Mouse (Mus musculus): ENCODE measurements around the gene Tmem206. TPM values are rescaled to one million over a fixed set of nuclear protein-coding genes. Genes with fewer than 3 reads are reported as not detected.
A peak's percentile ranks its signal among the peaks of the same experiment; 100 is the strongest.

The Tmem206 gene
- polyA plus RNA-seq, 1 experiment from 2014 or later, result 6.7 TPM

DNA sequence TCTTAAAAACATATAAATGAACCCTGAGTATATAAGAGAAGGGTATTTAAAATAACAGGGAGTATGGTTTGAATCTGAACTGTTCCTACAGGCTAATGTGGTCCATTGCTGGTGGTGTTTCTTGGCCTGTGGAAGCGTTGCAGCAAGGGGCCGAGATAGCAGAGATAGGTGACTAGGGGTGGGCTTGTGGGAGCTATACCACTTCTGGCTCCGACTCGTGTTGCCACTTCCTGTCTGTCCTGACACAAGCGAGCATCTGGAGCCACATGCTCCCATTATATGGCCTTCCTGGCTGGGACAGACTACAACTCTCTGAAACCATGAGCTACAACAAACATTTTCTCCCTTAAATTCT lies 49.9 kb downstream of the Tmem206 start:
- no peak for TF ChIP-seq CTCF (IDR thresholded peaks at IDR 0.05; ENCODE audit: low read depth)
- Histone ChIP-seq H3K9me3 (ENCODE audit: control insufficient read depth, low read length) (no peaks in the 10 kb centered on the region), H3K27me3 (ENCODE audit: control insufficient read depth, insufficient read depth, low read length) (no peaks in the 10 kb centered on the region), H3K27ac (replicated peaks) (no peak overlapping the region), H3K9ac (ENCODE audit: low read length) (no peak overlapping the region), H3K4me2 (replicated peaks; ENCODE audit: low read depth) (no peak overlapping the region), H3K4me1 (replicated peaks; ENCODE audit: control insufficient read depth, insufficient read depth) (no peaks in the 10 kb centered on the region), H3K4me3 (ENCODE audit: low read depth, low read length) (no peak overlapping the region), H3K36me3 (ENCODE audit: control insufficient read depth, insufficient read depth, low read length) (peaks cover 5% of the 10 kb centered on the region)
- ATAC-seq (ENCODE audit: low FRiP score, low TSS enrichment), result no peak
- no peak for DNase-seq (ENCODE audit: low spot score)
- 86% methylated on average over 5 of the region's 5 CpGs for WGBS

DNA sequence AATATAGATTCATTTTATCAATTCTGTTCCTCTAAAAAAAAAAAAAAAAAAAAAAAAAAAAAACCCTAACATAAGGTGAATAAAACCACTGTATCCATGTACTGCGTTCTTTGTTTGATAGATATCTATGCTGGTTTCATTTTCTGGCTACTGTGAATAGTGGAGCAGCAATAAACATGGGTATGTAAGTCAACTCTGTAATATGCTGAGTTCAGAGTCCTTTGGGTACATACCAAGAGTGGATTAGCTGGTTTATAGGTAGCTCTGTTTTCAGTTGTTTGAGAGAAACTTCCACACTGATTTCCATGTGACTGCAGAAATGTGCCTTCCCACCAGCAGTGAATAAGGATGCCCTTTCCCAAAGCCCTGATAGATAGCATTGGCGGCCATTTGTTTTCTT lies 52.4 kb downstream of the Tmem206 start:
- no peak overlapping the region for H3K9ac ChIP-seq (ENCODE audit: low read length)
- DNase-seq (ENCODE audit: low spot score) (no peak), ATAC-seq (ENCODE audit: low FRiP score, low TSS enrichment) (no peak)
- no peaks in the 10 kb centered on the region for H3K27me3 ChIP-seq (ENCODE audit: control insufficient read depth, insufficient read depth, low read length)
- H3K4me2 ChIP-seq (replicated peaks; ENCODE audit: low read depth), result no peak overlapping the region
- 93% methylated on average over 2 of the region's 2 CpGs for WGBS
- no peak overlapping the region for H3K27ac ChIP-seq (replicated peaks)
- no peaks in the 10 kb centered on the region for H3K9me3 ChIP-seq (ENCODE audit: control insufficient read depth, low read length)
- TF ChIP-seq CTCF (IDR thresholded peaks at IDR 0.05; ENCODE audit: low read depth) (no peak), EP300 (optimal IDR thresholded peaks at IDR 0.05) (no peak)
- H3K4me1 ChIP-seq (replicated peaks; ENCODE audit: control insufficient read depth, insufficient read depth), result no peaks in the 10 kb centered on the region
- H3K36me3 ChIP-seq (ENCODE audit: control insufficient read depth, insufficient read depth, low read length), result no peaks in the 10 kb centered on the region
- H3K4me3 ChIP-seq (ENCODE audit: low read depth, low read length), result no peak overlapping the region

DNA sequence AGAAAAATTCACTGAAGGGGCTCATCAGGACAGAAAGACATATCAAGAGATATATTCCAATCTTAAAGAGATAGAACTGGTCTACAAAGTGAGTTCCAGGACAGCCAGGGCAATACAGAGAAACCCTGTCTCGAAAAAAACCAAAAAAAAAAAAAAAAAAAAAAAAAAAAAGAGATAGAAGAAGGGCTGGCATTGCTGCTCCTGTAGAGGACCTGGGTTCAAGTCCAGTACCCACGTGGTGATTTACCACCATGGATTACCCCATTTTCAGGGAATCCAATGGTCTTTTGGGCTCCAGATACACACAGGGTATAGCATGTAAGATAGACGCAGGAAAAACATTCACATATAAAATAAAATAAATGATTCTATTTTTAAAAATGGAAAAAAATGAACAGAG lies 55.1 kb downstream of the Tmem206 start:
- no peaks in the 10 kb centered on the region for H3K9me3 ChIP-seq (ENCODE audit: control insufficient read depth, low read length)
- H3K4me2 ChIP-seq (replicated peaks; ENCODE audit: low read depth), result no peak overlapping the region
- no peak overlapping the region for H3K4me3 ChIP-seq (ENCODE audit: low read depth, low read length)
- 95% methylated on average over 3 of the region's 3 CpGs for WGBS
- ATAC-seq (ENCODE audit: low FRiP score, low TSS enrichment) (no peak), DNase-seq (ENCODE audit: low spot score) (no peak)
- H3K9ac ChIP-seq (ENCODE audit: low read length), result no peak overlapping the region
- no peak overlapping the region for H3K27ac ChIP-seq (replicated peaks)
- TF ChIP-seq EP300 (optimal IDR thresholded peaks at IDR 0.05), result no peak
- no peak for TF ChIP-seq CTCF (IDR thresholded peaks at IDR 0.05; ENCODE audit: low read depth)
- no peaks in the 10 kb centered on the region for H3K4me1 ChIP-seq (replicated peaks; ENCODE audit: control insufficient read depth, insufficient read depth)
- no peaks in the 10 kb centered on the region for H3K36me3 ChIP-seq (ENCODE audit: control insufficient read depth, insufficient read depth, low read length)
- H3K27me3 ChIP-seq (ENCODE audit: control insufficient read depth, insufficient read depth, low read length), result no peaks in the 10 kb centered on the region

DNA sequence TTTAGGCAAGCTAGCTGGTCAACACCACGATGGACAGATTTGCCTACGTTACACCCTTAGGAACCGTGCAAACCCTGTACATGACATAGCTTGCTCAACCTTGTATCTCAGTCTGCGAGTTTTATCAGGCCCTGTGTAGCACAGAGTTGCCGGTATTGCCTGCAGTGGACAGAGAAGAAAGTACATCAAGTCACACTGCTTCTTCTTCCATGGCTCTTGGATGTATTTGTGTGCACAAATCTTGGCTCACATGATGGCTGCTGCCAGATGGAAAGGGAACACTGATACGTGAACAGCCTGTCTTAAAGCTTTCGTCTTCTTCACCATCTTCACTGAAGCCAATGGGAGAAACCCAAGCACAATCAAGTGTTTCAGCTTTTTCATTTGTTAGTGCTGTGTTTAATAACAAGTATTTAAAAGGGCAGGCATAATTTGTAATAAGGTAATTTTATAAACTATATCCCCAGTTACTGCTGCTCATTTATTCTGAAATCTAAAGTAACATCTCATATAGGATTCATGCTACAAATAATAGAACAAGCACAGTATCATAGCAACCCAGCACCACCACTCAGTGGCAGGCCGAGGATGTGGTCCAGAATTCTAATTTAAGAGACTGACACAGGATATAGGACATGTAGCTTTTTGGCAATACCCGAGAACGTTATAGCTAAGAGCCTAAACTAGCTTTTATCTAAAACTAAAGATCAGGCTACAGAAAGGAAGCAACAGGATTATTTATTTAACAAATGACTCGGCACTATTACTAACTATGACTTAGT lies 56.4 kb downstream of the Tmem206 start:
- no peak overlapping the region for H3K4me2 ChIP-seq (replicated peaks; ENCODE audit: low read depth)
- no peak overlapping the region for H3K27ac ChIP-seq (replicated peaks)
- H3K27me3 ChIP-seq (ENCODE audit: control insufficient read depth, insufficient read depth, low read length), result no peaks in the 10 kb centered on the region
- no peaks in the 10 kb centered on the region for H3K36me3 ChIP-seq (ENCODE audit: control insufficient read depth, insufficient read depth, low read length)
- no peak for DNase-seq (ENCODE audit: low spot score)
- no peaks in the 10 kb centered on the region for H3K4me1 ChIP-seq (replicated peaks; ENCODE audit: control insufficient read depth, insufficient read depth)
- ATAC-seq (ENCODE audit: low FRiP score, low TSS enrichment), result no peak
- H3K9me3 ChIP-seq (ENCODE audit: control insufficient read depth, low read length), result no peaks in the 10 kb centered on the region
- TF ChIP-seq EP300 (optimal IDR thresholded peaks at IDR 0.05) (no peak), CTCF (IDR thresholded peaks at IDR 0.05; ENCODE audit: low read depth) (no peak)
- WGBS, result 73% methylated on average over 11 of the region's 11 CpGs
- H3K9ac ChIP-seq (ENCODE audit: low read length), result no peak overlapping the region
- H3K4me3 ChIP-seq (ENCODE audit: low read depth, low read length), result no peak overlapping the region

DNA sequence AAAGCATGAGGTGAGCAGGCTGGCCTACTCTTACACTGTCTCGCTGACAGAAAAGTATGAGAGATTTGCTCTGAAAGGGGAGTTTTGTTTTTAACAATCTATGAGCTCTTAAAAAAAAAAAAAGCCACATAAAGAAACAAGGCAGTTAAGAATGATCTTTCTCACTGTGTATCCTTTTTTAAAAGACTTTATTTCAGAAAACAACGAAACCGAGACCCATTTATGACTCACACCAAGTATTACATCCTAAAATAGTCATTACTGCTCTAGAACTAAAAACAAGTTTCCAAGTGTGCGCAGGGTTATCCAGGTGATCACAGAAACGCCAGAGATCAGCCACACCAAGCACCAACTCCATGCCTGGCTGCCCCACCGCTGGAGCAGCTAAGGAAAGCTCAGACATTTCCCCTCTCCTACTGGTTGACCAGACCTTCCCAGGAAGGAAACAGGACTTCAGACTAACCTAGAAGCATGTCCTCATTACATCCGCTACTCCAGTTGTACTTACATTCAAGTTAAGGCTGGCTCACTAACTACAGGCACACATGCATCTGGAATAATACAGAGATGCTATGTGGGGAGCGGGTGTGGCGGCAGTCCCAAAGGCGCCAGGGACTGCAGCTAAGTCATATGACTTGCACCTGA lies 59.2 kb downstream of the Tmem206 start:
- Histone ChIP-seq H3K27ac (replicated peaks) (no peak overlapping the region), H3K27me3 (ENCODE audit: control insufficient read depth, insufficient read depth, low read length) (no peaks in the 10 kb centered on the region), H3K9ac (ENCODE audit: low read length) (no peak overlapping the region), H3K4me2 (replicated peaks; ENCODE audit: low read depth) (no peak overlapping the region), H3K4me3 (ENCODE audit: low read depth, low read length) (no peak overlapping the region), H3K4me1 (replicated peaks; ENCODE audit: control insufficient read depth, insufficient read depth) (no peaks in the 10 kb centered on the region), H3K9me3 (ENCODE audit: control insufficient read depth, low read length) (no peaks in the 10 kb centered on the region), H3K36me3 (ENCODE audit: control insufficient read depth, insufficient read depth, low read length) (no peaks in the 10 kb centered on the region)
- WGBS, result 90% methylated on average over 10 of the region's 10 CpGs
- ATAC-seq (ENCODE audit: low FRiP score, low TSS enrichment) (no peak), DNase-seq (ENCODE audit: low spot score) (no peak)
- TF ChIP-seq EP300 (optimal IDR thresholded peaks at IDR 0.05) (no peak), CTCF (IDR thresholded peaks at IDR 0.05; ENCODE audit: low read depth) (no peak)

DNA sequence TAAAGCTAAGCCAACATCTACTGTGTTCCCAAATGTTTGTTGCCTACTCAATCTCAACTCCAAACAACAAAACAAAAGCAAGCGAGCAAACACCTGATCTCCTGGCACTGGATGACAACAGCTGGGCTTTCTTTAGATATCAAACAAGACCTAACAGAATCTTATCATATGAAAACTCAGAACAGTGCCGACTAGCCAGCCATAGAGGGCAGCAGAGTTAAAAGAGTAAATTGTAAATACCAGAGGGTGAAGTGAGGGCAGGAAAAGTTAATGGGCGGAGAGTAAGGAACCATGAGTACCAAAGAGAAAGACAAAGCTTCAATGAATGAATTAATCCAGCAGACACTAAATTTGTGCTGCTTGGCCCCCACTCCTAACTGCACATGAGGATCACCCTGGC lies 65.6 kb downstream of the Tmem206 start:
- Histone ChIP-seq H3K27ac (replicated peaks) (no peak overlapping the region), H3K27me3 (ENCODE audit: control insufficient read depth, insufficient read depth, low read length) (no peaks in the 10 kb centered on the region), H3K4me1 (replicated peaks; ENCODE audit: control insufficient read depth, insufficient read depth) (peaks cover 4% of the 10 kb centered on the region), H3K4me2 (replicated peaks; ENCODE audit: low read depth) (0 out of 2 replicates have a peak overlapping the region, but pooled peaks have one; percentile 0), H3K36me3 (ENCODE audit: control insufficient read depth, insufficient read depth, low read length) (no peaks in the 10 kb centered on the region), H3K4me3 (ENCODE audit: low read depth, low read length) (no peak overlapping the region), H3K9me3 (ENCODE audit: control insufficient read depth, low read length) (no peaks in the 10 kb centered on the region), H3K9ac (ENCODE audit: low read length) (no peak overlapping the region)
- ATAC-seq (ENCODE audit: low FRiP score, low TSS enrichment) (peak; percentile 60; the same call in 1 of the 2 replicates), DNase-seq (ENCODE audit: low spot score) (peak; percentile 65)
- no peak for TF ChIP-seq EP300 (optimal IDR thresholded peaks at IDR 0.05)
- TF ChIP-seq CTCF (IDR thresholded peaks at IDR 0.05; ENCODE audit: low read depth), result peak; percentile 93
- WGBS, result 9% methylated on average over 3 of the region's 3 CpGs

Data from stomach, postnatal 0 days (tissue).